Mouse (Mus musculus) liver, embryonic 14.5 days (tissue): ENCODE measurements around the gene Emx1.

Experiments used
- CTCF ChIP-seq: IDR thresholded peaks from 2 replicates; pipeline ENCODE4 v1.5.1; 2016; ENCODE audit warnings: antibody characterized with exemption, low read depth, control low read depth
- EP300 ChIP-seq: IDR thresholded peaks from 2 replicates; pipeline ENCODE4 v1.6.1; 2016; ENCODE audit warnings: antibody characterized with exemption, low read depth

DNA sequence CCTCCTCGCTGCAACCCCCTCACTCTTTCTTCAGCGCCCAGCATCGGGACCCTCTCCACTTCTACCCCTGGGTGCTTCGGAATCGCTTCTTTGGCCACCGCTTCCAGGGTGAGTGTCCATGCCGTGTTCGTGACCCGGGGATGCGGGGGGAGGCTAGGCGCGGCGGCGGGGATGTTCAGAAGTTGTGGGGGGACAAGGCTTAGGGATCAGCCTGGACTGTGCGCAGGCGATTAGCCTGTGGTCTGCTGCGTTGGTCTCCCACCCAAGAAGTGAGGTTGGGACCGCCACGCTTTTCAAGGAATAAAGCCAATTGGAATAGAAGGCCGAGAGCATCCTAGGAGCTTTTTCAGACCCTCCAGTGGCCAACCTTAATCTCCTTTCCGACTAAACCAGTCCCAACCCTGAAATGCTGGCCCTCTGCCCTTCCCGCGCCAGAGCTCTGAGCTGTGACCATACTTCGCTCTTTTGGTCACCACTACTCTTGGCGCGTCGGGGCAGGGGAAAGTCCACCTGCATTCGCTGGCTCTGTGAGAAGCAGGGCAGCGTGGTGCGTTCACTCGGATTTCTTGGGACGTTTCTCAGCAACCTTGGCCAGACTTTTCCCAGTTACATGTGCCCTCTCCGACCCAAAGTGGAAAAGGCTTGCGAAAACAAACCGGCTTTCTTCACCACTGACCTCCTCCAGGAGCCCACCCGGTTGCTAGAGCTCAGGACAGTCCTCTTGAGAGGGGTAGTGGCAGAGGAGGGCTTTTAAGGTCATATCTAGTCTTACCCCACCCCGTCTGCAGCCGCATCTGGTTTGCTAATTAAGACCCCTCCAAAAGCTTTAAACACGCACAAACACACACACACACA lies 1.2 kb downstream of the Emx1 start:
- TF ChIP-seq CTCF, result no peak
- TF ChIP-seq EP300, result no peak
